Mouse (Mus musculus) stomach, postnatal 0 days (tissue): ENCODE measurements around the gene Pirb.

ENCODE experiments used
- CTCF ChIP-seq: IDR thresholded peaks from 2 replicates; pipeline ENCODE4 v1.5.1; 2016; ENCODE audit warnings: antibody characterized with exemption, low read depth, mild to moderate bottlenecking, moderate library complexity
- EP300 ChIP-seq: optimal IDR thresholded peaks from 2 replicates; pipeline ENCODE3; 2016; ENCODE audit warnings: antibody characterized with exemption

- TF ChIP-seq CTCF = no peak
- TF ChIP-seq EP300 = no peak
Measured at GRCm38 (mm10) chr7:3707027-3707426, 13.2 kb downstream of the Pirb start.
